Mouse (Mus musculus) MEL (cell line): Measurements from ENCODE around the gene RPS10-NUDT3. TPM values are rescaled to one million over a fixed set of nuclear protein-coding genes. Genes with fewer than 3 reads are reported as not detected.

Experiments used
- DNase-seq: peaks from one replicate; pipeline ENCODE4 v3.0.0; 2011; ENCODE audit warnings: low read depth, low spot score
- H3K27ac ChIP-seq: 2 replicates; pipeline ENCODE4 v1.5.1; 2012; ENCODE audit warnings: low read depth, mild to moderate bottlenecking, control low read depth, low read length, moderate library complexity; ENCODE audit not compliant: control insufficient read depth
- H3K27me3 ChIP-seq, 2 experiments: fragments of 150-350 bp in 1 of 2; sonication (generic) in 1 of 2; 2 replicates each; pipeline ENCODE4 v1.6.1; 2012; ENCODE audit warnings: low read length in 2 of 2, mild to moderate bottlenecking in 2 of 2, improper control_type of control experiment in 1 of 2, moderate library complexity in 1 of 2; ENCODE audit not compliant: insufficient read depth in 2 of 2, control insufficient read depth in 1 of 2
- H3K36me3 ChIP-seq, 2 experiments: 2 replicates each; pipeline ENCODE4 v1.6.1; 2012 to 2014; ENCODE audit warnings: low read length in 2 of 2, improper control_type of control experiment in 1 of 2, inconsistent platforms in 1 of 2, mild to moderate bottlenecking in 1 of 2; ENCODE audit not compliant: insufficient read depth in 2 of 2, control insufficient read depth in 1 of 2
- H3K4me1 ChIP-seq, 2 experiments: fragments of 150-350 bp in 1 of 2; sonication (generic) in 1 of 2; 2 replicates each; pipeline ENCODE4 v1.6.1; 2012; ENCODE audit warnings: low read length in 2 of 2, improper control_type of control experiment in 1 of 2, mild to moderate bottlenecking in 1 of 2; ENCODE audit not compliant: insufficient read depth in 2 of 2, control insufficient read depth in 1 of 2
- H3K4me3 ChIP-seq, 2 experiments: fragments of 150-350 bp in 1 of 2; sonication (generic) in 1 of 2; 2 replicates each; pipeline ENCODE4 v1.5.1; 2012; ENCODE audit warnings: low read depth in 2 of 2, low read length in 2 of 2, mild to moderate bottlenecking in 2 of 2, moderate library complexity in 2 of 2, control low read depth in 1 of 2, improper control_type of control experiment in 1 of 2; ENCODE audit not compliant: control insufficient read depth in 1 of 2, insufficient read depth in 1 of 2
- H3K79me2 ChIP-seq: 2 replicates; pipeline ENCODE4 v1.6.1; 2012; ENCODE audit warnings: mild to moderate bottlenecking, low read length, moderate library complexity; ENCODE audit not compliant: control insufficient read depth, poor library complexity, insufficient read depth
- H3K9ac ChIP-seq: 2 replicates; pipeline ENCODE4 v1.6.1; 2012; ENCODE audit warnings: low read depth, mild to moderate bottlenecking, control low read depth, low read length, moderate library complexity; ENCODE audit not compliant: control insufficient read depth, poor library complexity, severe bottlenecking
- H3K9me3 ChIP-seq: fragments of 150-350 bp; sonication (generic); replicated peaks from 2 replicates; pipeline ENCODE4 v1.6.1; 2012; ENCODE audit warnings: mild to moderate bottlenecking, low read length, improper control_type of control experiment, moderate library complexity; ENCODE audit not compliant: insufficient read depth
- CHD1 ChIP-seq: IDR thresholded peaks from 2 replicates; pipeline ENCODE4 v1.6.1; 2012; ENCODE audit warnings: low read depth, mild to moderate bottlenecking, inconsistent platforms, low read length, improper control_type of control experiment
- CHD2 ChIP-seq: IDR thresholded peaks from 2 replicates; pipeline ENCODE4 v1.6.1; 2011; ENCODE audit warnings: low read length, improper control_type of control experiment
- CTCF ChIP-seq, 3 experiments: IDR thresholded peaks in 2 of 3; conservative IDR thresholded peaks in 1 of 3; 2 replicates each; pipeline ENCODE4 v1.5.1; 2011 to 2012; ENCODE audit warnings: low read length in 3 of 3, low read depth in 2 of 3, mild to moderate bottlenecking in 2 of 3, improper control_type of control experiment in 1 of 3, inconsistent platforms in 1 of 3, mixed read lengths in 1 of 3, moderate library complexity in 1 of 3; ENCODE audit not compliant: control insufficient read depth in 1 of 3, insufficient read depth in 1 of 3, poor library complexity in 1 of 3, severe bottlenecking in 1 of 3
- E2F4 ChIP-seq: IDR thresholded peaks from 2 replicates; pipeline ENCODE4 v1.6.1; 2011; ENCODE audit warnings: low read depth, low read length, improper control_type of control experiment, borderline replicate concordance
- ELF1 ChIP-seq: IDR thresholded peaks from 2 replicates; pipeline ENCODE4 v1.6.1; 2014; ENCODE audit warnings: low read depth, mild to moderate bottlenecking, inconsistent platforms, low read length, improper control_type of control experiment, moderate library complexity
- EP300 ChIP-seq, 2 experiments: IDR thresholded peaks; 2 replicates each; pipeline ENCODE4 v1.6.1; 2011; ENCODE audit warnings: improper control_type of control experiment in 2 of 2, low read length in 2 of 2, low read depth in 1 of 2, mild to moderate bottlenecking in 1 of 2
- ETS1 ChIP-seq: IDR thresholded peaks from 2 replicates; pipeline ENCODE4 v1.6.1; 2012; ENCODE audit warnings: low read depth, mild to moderate bottlenecking, inconsistent platforms, low read length, improper control_type of control experiment, moderate library complexity
- GABPA ChIP-seq: IDR thresholded peaks from 2 replicates; pipeline ENCODE4 v1.6.1; 2012; ENCODE audit warnings: low read depth, mild to moderate bottlenecking, inconsistent platforms, low read length, improper control_type of control experiment, moderate library complexity
- JUND ChIP-seq: IDR thresholded peaks from 2 replicates; pipeline ENCODE4 v1.6.1; 2011; ENCODE audit warnings: low read depth, mild to moderate bottlenecking, improper control_type of control experiment, low read length
- MAX ChIP-seq: IDR thresholded peaks from 2 replicates; pipeline ENCODE4 v1.6.1; 2011; ENCODE audit warnings: low read length, improper control_type of control experiment
- MAZ ChIP-seq: IDR thresholded peaks from 2 replicates; pipeline ENCODE4 v1.6.1; 2012; ENCODE audit warnings: low read depth, mild to moderate bottlenecking, inconsistent platforms, low read length, improper control_type of control experiment
- MXI1 ChIP-seq: IDR thresholded peaks from 2 replicates; pipeline ENCODE4 v1.6.1; 2011; ENCODE audit warnings: mild to moderate bottlenecking, low read depth, low read length, improper control_type of control experiment
- POLR2A ChIP-seq, 2 experiments: IDR thresholded peaks; 2 replicates each; pipeline ENCODE4 v1.6.1; 2011 to 2012; ENCODE audit warnings: low read length in 2 of 2, mild to moderate bottlenecking in 2 of 2, control low read depth in 1 of 2, improper control_type of control experiment in 1 of 2, low read depth in 1 of 2, moderate library complexity in 1 of 2; ENCODE audit not compliant: control insufficient read depth in 1 of 2, insufficient read depth in 1 of 2, poor library complexity in 1 of 2
- POLR2AphosphoS2 ChIP-seq: IDR thresholded peaks from 2 replicates; pipeline ENCODE4 v1.6.1; 2011; ENCODE audit warnings: low read length, improper control_type of control experiment
- SIN3A ChIP-seq: IDR thresholded peaks from 2 replicates; pipeline ENCODE4 v1.6.1; 2012; ENCODE audit warnings: low read length, improper control_type of control experiment, inconsistent platforms
- SMC3 ChIP-seq: IDR thresholded peaks from 2 replicates; pipeline ENCODE4 v1.6.1; 2011; ENCODE audit warnings: low read depth, low read length, improper control_type of control experiment
- TAL1 ChIP-seq: IDR thresholded peaks from 2 replicates; pipeline ENCODE4 v1.6.1; 2012; ENCODE audit warnings: mild to moderate bottlenecking, inconsistent platforms, low read length, moderate library complexity, mixed read lengths
- TBP ChIP-seq: IDR thresholded peaks from 2 replicates; pipeline ENCODE4 v1.8.0; 2011; ENCODE audit warnings: low read depth, low read length, improper control_type of control experiment
- TCF12 ChIP-seq: IDR thresholded peaks from 2 replicates; pipeline ENCODE4 v1.6.1; 2014; ENCODE audit warnings: low read depth, mild to moderate bottlenecking, inconsistent platforms, low read length, improper control_type of control experiment, moderate library complexity
- UBTF ChIP-seq: IDR thresholded peaks from 2 replicates; pipeline ENCODE4 v1.6.1; 2012; ENCODE audit warnings: low read depth, mild to moderate bottlenecking, inconsistent platforms, low read length, improper control_type of control experiment, moderate library complexity, borderline replicate concordance; ENCODE audit not compliant: insufficient read depth
- USF1 ChIP-seq: IDR thresholded peaks from 2 replicates; pipeline ENCODE4 v1.6.1; 2014; ENCODE audit warnings: low read depth, mild to moderate bottlenecking, inconsistent platforms, low read length, improper control_type of control experiment, moderate library complexity
- ZC3H11A ChIP-seq: IDR thresholded peaks from 2 replicates; pipeline ENCODE4 v1.6.1; 2012; ENCODE audit warnings: low read depth, mild to moderate bottlenecking, inconsistent platforms, low read length, improper control_type of control experiment
- ZKSCAN1 ChIP-seq: IDR thresholded peaks from 2 replicates; pipeline ENCODE4 v1.6.1; 2012; ENCODE audit warnings: low read depth, mild to moderate bottlenecking, inconsistent platforms, low read length, improper control_type of control experiment, moderate library complexity
- ZNF384 ChIP-seq: IDR thresholded peaks from 2 replicates; pipeline ENCODE4 v1.6.1; 2012; ENCODE audit warnings: low read depth, mild to moderate bottlenecking, inconsistent platforms, low read length, improper control_type of control experiment
- polyA plus RNA-seq, 2 experiments: library from polyadenylated mRNA; stranded (reverse) in 1 of 2; unstranded in 1 of 2; fragments of >175 nt in 1 of 2; fragments of >200 nt in 1 of 2; gene quantifications; 2 replicates each; pipeline versions ENCODE4 v1.2.1 to v1.2.4; 2012; ENCODE audit warnings: low replicate concordance in 2 of 2, low read depth in 1 of 2; ENCODE audit not compliant: insufficient read length in 2 of 2, insufficient read depth in 1 of 2, missing spikeins in 1 of 2
- total RNA-seq: library from RNA; depleted of rRNA; stranded (reverse); fragments of 300-350 nt; gene quantifications from 2 replicates; pipeline ENCODE4 v1.2.3, GENCODE M21; 2012

The RPS10-NUDT3 gene
- total and polyA plus RNA-seq, 3 experiments: 37.3 TPM; not detected in 2

GRCm38 (mm10) chr17:27545991-27546390 is 89.0 kb downstream of the RPS10-NUDT3 start:
- no peak overlapping the region for H3K9ac ChIP-seq
- TF ChIP-seq GABPA (no peak), UBTF (no peak), SIN3A (no peak), ZKSCAN1 (no peak), CTCF (IDR thresholded peaks at IDR 0.05 in 2 of 3, conservative IDR thresholded peaks at IDR 0.05 in 1 of 3; ENCODE audit: control insufficient read depth in 1 of 3, insufficient read depth in 1 of 3, low read depth in 2 of 3, low read length in 3 of 3, poor library complexity in 1 of 3, severe bottlenecking in 1 of 3) (no peak), MXI1 (no peak), TBP (no peak), CHD1 (no peak), EP300 (IDR thresholded peaks at IDR 0.05; ENCODE audit: low read depth in 1 of 2, low read length in 2 of 2) (no peak), TAL1 (no peak), ZNF384 (no peak), JUND (no peak), USF1 (no peak), POLR2AphosphoS2 (no peak), ZC3H11A (no peak), ETS1 (no peak), MAZ (no peak), SMC3 (no peak), CHD2 (no peak)
- H3K27ac ChIP-seq: no peak overlapping the region
- H3K27me3 ChIP-seq: no peaks in the 10 kb centered on the region
- no peak overlapping the region for H3K4me3 ChIP-seq
- H3K36me3 ChIP-seq: no peaks in the 10 kb centered on the region; a peak in 1 of 4 replicates
- no peaks in the 10 kb centered on the region; a peak in 1 of 4 replicates for H3K4me1 ChIP-seq
- no peaks in the 10 kb centered on the region for H3K79me2 ChIP-seq
- no peaks in the 10 kb centered on the region for H3K9me3 ChIP-seq
- DNase-seq: no peak

GRCm38 (mm10) chr17:27544551-27544950 is 90.5 kb downstream of the RPS10-NUDT3 start:
- Histone ChIP-seq H3K27ac (no peak overlapping the region), H3K9ac (no peak overlapping the region), H3K4me1 (no peaks in the 10 kb centered on the region), H3K36me3 (no peaks in the 10 kb centered on the region), H3K27me3 (no peaks in the 10 kb centered on the region), H3K79me2 (no peaks in the 10 kb centered on the region), H3K4me3 (no peak overlapping the region), H3K9me3 (no peaks in the 10 kb centered on the region)
- DNase-seq: no peak
- no peak for TF ChIP-seq GABPA
- TF ChIP-seq MAX: no peak
- no peak for TF ChIP-seq JUND
- no peak for TF ChIP-seq MXI1
- no peak for TF ChIP-seq TBP
- no peak for TF ChIP-seq TAL1
- TF ChIP-seq CHD2: no peak
- TF ChIP-seq SMC3: no peak
- TF ChIP-seq TCF12: no peak
- TF ChIP-seq MAZ: no peak
- TF ChIP-seq POLR2A (IDR thresholded peaks at IDR 0.05; ENCODE audit: control insufficient read depth in 1 of 2, insufficient read depth in 1 of 2, low read depth in 1 of 2, low read length in 2 of 2, poor library complexity in 1 of 2): no peak
- no peak for TF ChIP-seq ELF1
- TF ChIP-seq POLR2AphosphoS2: no peak
- TF ChIP-seq UBTF: no peak
- TF ChIP-seq E2F4: no peak
